Mouse (Mus musculus): ENCODE measurements around the gene Eri2. TPM values are rescaled to one million over a fixed set of nuclear protein-coding genes. Genes with fewer than 3 reads are reported as not detected.

Gene Eri2
- polyA plus RNA-seq (2012; rRNA removed) = 4.2 and 4.9 TPM in 2 replicates

DNA sequence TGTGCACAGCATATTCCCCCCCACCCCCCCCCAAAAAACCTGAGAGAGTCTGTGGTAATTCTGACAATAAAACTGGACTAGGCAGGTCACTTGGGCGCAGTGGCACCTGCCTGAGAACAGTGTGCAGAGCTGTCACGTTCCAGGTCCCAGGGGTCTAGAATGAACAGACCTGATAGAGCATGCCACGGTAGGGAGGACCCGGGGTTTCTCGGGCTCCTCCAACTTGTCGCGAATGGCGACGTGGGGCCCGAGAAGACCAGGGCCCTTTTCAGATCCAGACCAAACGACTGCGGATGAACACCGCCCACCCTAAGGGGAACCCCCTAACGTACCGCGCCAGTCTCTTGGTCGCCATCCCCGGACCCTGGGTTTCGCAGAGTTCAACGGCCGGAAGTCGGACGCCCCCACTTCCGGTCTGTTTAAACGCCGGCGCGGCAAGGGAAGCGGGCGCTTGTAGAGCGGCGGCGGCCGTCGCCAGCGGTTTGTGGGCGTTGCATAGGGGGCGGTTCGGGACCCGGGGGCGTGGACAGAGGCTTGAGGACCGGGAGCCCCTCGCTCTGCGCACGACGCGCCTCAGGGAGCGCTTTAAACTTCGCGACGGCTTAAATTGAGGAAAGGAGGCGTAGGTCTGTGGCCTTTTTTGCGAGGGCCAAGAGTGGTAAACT lies at the start of gene Eri2, which contains the start of gene Rexo5:
Gene Eri2, minus strand, starts transcription at position 473 of the 665 bp plus-strand sequence.
Gene Rexo5, plus strand, starts transcription at position 421 of the 665 bp plus-strand sequence.

DNA sequence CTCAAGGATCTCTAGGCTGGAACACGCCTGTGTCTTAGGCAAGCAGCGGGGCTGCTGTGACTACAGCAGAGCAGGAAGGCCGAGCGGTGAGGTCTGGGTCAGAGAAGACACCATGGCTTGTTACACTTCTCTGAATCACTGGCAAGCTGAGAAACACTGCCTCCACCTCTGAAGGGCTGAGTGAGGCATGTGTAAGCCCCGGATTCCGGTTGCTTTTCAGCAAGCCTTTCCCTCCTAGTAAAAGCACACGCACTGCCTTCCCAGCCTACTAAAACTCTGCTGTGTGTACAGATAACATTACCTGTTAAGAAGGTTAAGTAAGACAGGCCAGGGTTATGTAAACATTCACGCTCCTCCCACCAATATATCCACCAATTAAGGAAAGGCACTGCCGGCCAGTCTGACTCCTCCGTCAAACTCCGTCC lies 33.3 kb downstream of the Eri2 start, which contains the start of gene Acsm3:
Gene Acsm3, plus strand, starts transcription at position 397 of the 425 bp plus-strand sequence.

DNA sequence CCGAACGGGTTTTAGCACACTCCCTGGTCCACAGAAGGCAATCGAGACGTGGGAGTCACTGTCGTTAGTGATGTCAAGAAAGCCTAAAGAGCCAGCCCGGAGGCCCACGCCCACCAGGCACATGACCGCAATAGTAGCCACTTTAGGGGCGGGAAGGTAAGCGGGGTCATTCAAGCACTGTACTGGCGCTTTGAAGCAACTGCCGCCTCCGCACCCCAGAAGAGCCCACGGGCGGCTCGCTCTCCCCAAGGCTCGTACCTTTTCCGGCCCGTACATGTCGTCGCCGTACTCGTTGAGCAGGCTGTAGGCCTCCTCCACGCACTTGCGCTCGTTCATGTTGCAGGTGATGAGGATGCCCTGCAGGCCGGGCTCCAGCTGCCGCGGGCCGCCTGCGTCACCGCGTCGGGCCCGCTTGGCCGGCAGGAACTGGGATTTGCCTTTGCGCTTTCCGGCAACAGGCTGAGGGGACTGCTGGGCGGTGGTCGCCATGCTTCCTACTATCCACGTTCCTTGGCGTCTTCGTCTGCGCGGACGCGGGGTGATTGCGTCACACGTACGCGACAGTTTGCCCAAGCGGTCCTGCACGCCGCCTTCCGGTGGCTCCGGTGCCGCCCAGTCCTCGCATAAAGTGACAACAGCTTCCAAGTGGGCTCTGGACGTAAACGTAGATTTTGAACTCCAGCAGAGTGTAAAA lies 73.5 kb downstream of the Eri2 start, which contains the start of gene Thumpd1:
Gene Thumpd1, minus strand, starts transcription at position 546 of the 694 bp plus-strand sequence.

Other genes starting within 250 kb of the Eri2 start
- gene Acsm2, start 239.7 kb downstream of the Eri2 start, polyA plus RNA-seq (2012; rRNA removed) = not detected in 2 replicates
- 1.2 and 1.4 TPM in 2 replicates for gene Acsm1, start 187.0 kb downstream of the Eri2 start, polyA plus RNA-seq (2012; rRNA removed)
- gene Acsm4, start 104.0 kb downstream of the Eri2 start, polyA plus RNA-seq (2012; rRNA removed) = not detected in 2 replicates
- 15.8 and 17.3 TPM in 2 replicates for gene Thumpd1, start 73.3 kb downstream of the Eri2 start, polyA plus RNA-seq (2012; rRNA removed)
- 2.1 TPM in 2 replicates for gene Acsm3, start 33.1 kb downstream of the Eri2 start, polyA plus RNA-seq (2012; rRNA removed)
- gene Rexo5, start 52 bp downstream of the Eri2 start, polyA plus RNA-seq (2012; rRNA removed) = 12.4 and 13.2 TPM in 2 replicates
- gene Lyrm1, start 101.8 kb upstream of the Eri2 start, polyA plus RNA-seq (2012; rRNA removed) = 1.5 and 1.7 TPM in 2 replicates
- gene Dcun1d3, start 102.2 kb upstream of the Eri2 start, polyA plus RNA-seq (2012; rRNA removed) = 0.83 and 0.99 TPM in 2 replicates